Mouse (Mus musculus): ENCODE measurements at regions not wholly inside any gene's neighbourhood (a gene's known extent, or its start where the extent isn't known, plus 50 kb on each side); places are given as distances from the start of the nearest gene placed in this dataset.
A peak's percentile ranks its signal among the peaks of the same experiment; 100 is the strongest.

- peak; percentile 92 for ATAC-seq (ENCODE audit: low FRiP score)
- H3K27me3 ChIP-seq (ENCODE audit: insufficient read depth, low read length) = no peaks in the 10 kb centered on the region
- peak overlapping the region; percentile 44; the same call in 1 of the 2 replicates for H3K9ac ChIP-seq (replicated peaks; ENCODE audit: low read length, poor library complexity, severe bottlenecking)
- WGBS = 7% methylated on average over 9 of the region's 9 CpGs
- no peaks in the 10 kb centered on the region for H3K36me3 ChIP-seq (ENCODE audit: insufficient read depth, low read length)
- H3K4me1 ChIP-seq (ENCODE audit: insufficient read depth, low read length) = no peaks in the 10 kb centered on the region
- DNase-seq (ENCODE audit: low spot score) = peak; percentile 92
- H3K9me3 ChIP-seq (ENCODE audit: low read length) = no peaks in the 10 kb centered on the region
- H3K4me3 ChIP-seq (ENCODE audit: low read depth, low read length) = peak overlapping the region; percentile 27
- TF ChIP-seq CTCF (IDR thresholded peaks at IDR 0.05) = peak; percentile 89
- H3K27ac ChIP-seq (ENCODE audit: low read depth, low read length) = peak overlapping the region; percentile 62; the same call in 1 of the 2 replicates
- peak overlapping the region; percentile 45 for H3K4me2 ChIP-seq (ENCODE audit: low read depth, low read length, poor library complexity, severe bottlenecking)
Observed at GRCm38 (mm10) chr1:41810318-41810964, 885.1 kb upstream of the Pou3f3 start.

GRCm38 (mm10) chr1:41811130-41811529, 884.4 kb upstream of the Pou3f3 start:
- no peak for DNase-seq (ENCODE audit: low spot score)
- WGBS = 57% methylated on average over 3 of the region's 3 CpGs
- no peak overlapping the region for H3K9ac ChIP-seq (replicated peaks; ENCODE audit: low read length, poor library complexity, severe bottlenecking)
- no peak for ATAC-seq (ENCODE audit: low FRiP score)
- H3K4me3 ChIP-seq (ENCODE audit: low read depth, low read length) = no peak overlapping the region
- peak overlapping the region; percentile 62; the same call in 1 of the 2 replicates for H3K27ac ChIP-seq (ENCODE audit: low read depth, low read length)
- H3K27me3 ChIP-seq (ENCODE audit: insufficient read depth, low read length) = no peaks in the 10 kb centered on the region
- no peak overlapping the region for H3K4me2 ChIP-seq (ENCODE audit: low read depth, low read length, poor library complexity, severe bottlenecking)
- H3K36me3 ChIP-seq (ENCODE audit: insufficient read depth, low read length) = no peaks in the 10 kb centered on the region
- TF ChIP-seq CTCF (IDR thresholded peaks at IDR 0.05) = no peak
- no peaks in the 10 kb centered on the region for H3K4me1 ChIP-seq (ENCODE audit: insufficient read depth, low read length)
- no peaks in the 10 kb centered on the region for H3K9me3 ChIP-seq (ENCODE audit: low read length)

GRCm38 (mm10) chr1:41812071-41812470, 883.5 kb upstream of the Pou3f3 start:
- H3K4me3 ChIP-seq (ENCODE audit: low read depth, low read length) = no peak overlapping the region
- H3K27me3 ChIP-seq (ENCODE audit: insufficient read depth, low read length) = no peaks in the 10 kb centered on the region
- no peak overlapping the region for H3K9ac ChIP-seq (replicated peaks; ENCODE audit: low read length, poor library complexity, severe bottlenecking)
- no peaks in the 10 kb centered on the region for H3K9me3 ChIP-seq (ENCODE audit: low read length)
- no peak overlapping the region for H3K4me2 ChIP-seq (ENCODE audit: low read depth, low read length, poor library complexity, severe bottlenecking)
- DNase-seq (ENCODE audit: low spot score) (peak; percentile 31), ATAC-seq (ENCODE audit: low FRiP score) (no peak)
- no peaks in the 10 kb centered on the region for H3K36me3 ChIP-seq (ENCODE audit: insufficient read depth, low read length)
- TF ChIP-seq CTCF (IDR thresholded peaks at IDR 0.05) = no peak
- H3K4me1 ChIP-seq (ENCODE audit: insufficient read depth, low read length) = no peaks in the 10 kb centered on the region
- H3K27ac ChIP-seq (ENCODE audit: low read depth, low read length) = no peak overlapping the region
- 28% methylated on average over 7 of the region's 7 CpGs for WGBS

GRCm38 (mm10) chr1:41814032-41815005, 881.2 kb upstream of the Pou3f3 start:
- Histone ChIP-seq H3K9ac (replicated peaks; ENCODE audit: low read length, poor library complexity, severe bottlenecking) (no peak overlapping the region; the same call in 1 of the 2 replicates), H3K9me3 (ENCODE audit: low read length) (no peaks in the 10 kb centered on the region), H3K4me1 (ENCODE audit: insufficient read depth, low read length) (no peaks in the 10 kb centered on the region), H3K36me3 (ENCODE audit: insufficient read depth, low read length) (no peaks in the 10 kb centered on the region), H3K27ac (ENCODE audit: low read depth, low read length) (no peak overlapping the region), H3K4me3 (ENCODE audit: low read depth, low read length) (no peak overlapping the region), H3K27me3 (ENCODE audit: insufficient read depth, low read length) (no peaks in the 10 kb centered on the region), H3K4me2 (ENCODE audit: low read depth, low read length, poor library complexity, severe bottlenecking) (peak overlapping the region; percentile 1; the same call in 1 of the 2 replicates)
- DNase-seq (ENCODE audit: low spot score) (peak; percentile 26), ATAC-seq (ENCODE audit: low FRiP score) (no peak)
- whole genome bisulfite sequencing = 21% methylated on average over 10 of the region's 10 CpGs
- TF ChIP-seq CTCF (IDR thresholded peaks at IDR 0.05) = no peak

GRCm38 (mm10) chr1:41815021-41815420, 880.5 kb upstream of the Pou3f3 start:
- H3K27ac ChIP-seq (ENCODE audit: low read depth, low read length) = no peak overlapping the region
- WGBS = 65% methylated on average over 4 of the region's 4 CpGs
- no peak overlapping the region for H3K4me3 ChIP-seq (ENCODE audit: low read depth, low read length)
- H3K9me3 ChIP-seq (ENCODE audit: low read length) = no peaks in the 10 kb centered on the region
- H3K4me1 ChIP-seq (ENCODE audit: insufficient read depth, low read length) = no peaks in the 10 kb centered on the region
- TF ChIP-seq CTCF (IDR thresholded peaks at IDR 0.05) = no peak
- H3K9ac ChIP-seq (replicated peaks; ENCODE audit: low read length, poor library complexity, severe bottlenecking) = no peak overlapping the region
- no peaks in the 10 kb centered on the region for H3K36me3 ChIP-seq (ENCODE audit: insufficient read depth, low read length)
- DNase-seq (ENCODE audit: low spot score) = no peak
- no peaks in the 10 kb centered on the region for H3K27me3 ChIP-seq (ENCODE audit: insufficient read depth, low read length)
- ATAC-seq (ENCODE audit: low FRiP score) = no peak
- no peak overlapping the region for H3K4me2 ChIP-seq (ENCODE audit: low read depth, low read length, poor library complexity, severe bottlenecking)

GRCm38 (mm10) chr1:41822742-41823141, 872.8 kb upstream of the Pou3f3 start:
- no peak for TF ChIP-seq CTCF (IDR thresholded peaks at IDR 0.05)
- Histone ChIP-seq H3K4me3 (ENCODE audit: low read depth, low read length) (no peak overlapping the region), H3K36me3 (ENCODE audit: insufficient read depth, low read length) (no peaks in the 10 kb centered on the region), H3K27ac (ENCODE audit: low read depth, low read length) (no peak overlapping the region), H3K4me1 (ENCODE audit: insufficient read depth, low read length) (no peaks in the 10 kb centered on the region), H3K9me3 (ENCODE audit: low read length) (no peaks in the 10 kb centered on the region), H3K4me2 (ENCODE audit: low read depth, low read length, poor library complexity, severe bottlenecking) (no peak overlapping the region), H3K9ac (replicated peaks; ENCODE audit: low read length, poor library complexity, severe bottlenecking) (no peak overlapping the region), H3K27me3 (ENCODE audit: insufficient read depth, low read length) (no peaks in the 10 kb centered on the region)
- DNase-seq (ENCODE audit: low spot score) = no peak
- 74% methylated on average over 5 of the region's 5 CpGs for WGBS
- ATAC-seq (ENCODE audit: low FRiP score) = no peak

Measured in midbrain, postnatal 0 days (tissue).